Mouse (Mus musculus): ENCODE results near the gene Rab3ip. TPM values are rescaled to one million over a fixed set of nuclear protein-coding genes. Genes with fewer than 3 reads are reported as not detected.
A peak's percentile ranks its signal among the peaks of the same experiment; 100 is the strongest.

The Rab3ip gene
- total RNA-seq, 1 experiment from 2014 or later, result 22.9 TPM

- ATAC-seq (replicated peaks in 1 of 2; ENCODE audit: insufficient read depth in 1 of 2, low FRiP score in 2 of 2, low TSS enrichment in 1 of 2, low read depth in 1 of 2, poor library complexity in 2 of 2, severe bottlenecking in 2 of 2), result no peak
Observed at GRCm38 (mm10) chr10:116930936-116931335, 19.6 kb downstream of the Rab3ip start.

- ATAC-seq (replicated peaks in 1 of 2; ENCODE audit: insufficient read depth in 1 of 2, low FRiP score in 2 of 2, low TSS enrichment in 1 of 2, low read depth in 1 of 2, poor library complexity in 2 of 2, severe bottlenecking in 2 of 2), result peak in 1 of 2 experiments; percentile 12; a peak in 1 of 4 replicates
Observed at GRCm38 (mm10) chr10:116930506-116930905, 20.1 kb downstream of the Rab3ip start.

- no peak for ATAC-seq (replicated peaks in 1 of 2; ENCODE audit: insufficient read depth in 1 of 2, low FRiP score in 2 of 2, low TSS enrichment in 1 of 2, low read depth in 1 of 2, poor library complexity in 2 of 2, severe bottlenecking in 2 of 2)
Observed at GRCm38 (mm10) chr10:116928826-116929225, 21.7 kb downstream of the Rab3ip start.

GRCm38 (mm10) chr10:116926428-116927113 is 24.0 kb downstream of the Rab3ip start:
- ATAC-seq (replicated peaks in 1 of 2; ENCODE audit: insufficient read depth in 1 of 2, low FRiP score in 2 of 2, low TSS enrichment in 1 of 2, low read depth in 1 of 2, poor library complexity in 2 of 2, severe bottlenecking in 2 of 2), result peak in 1 of 2 experiments; percentile 40; a peak in 1 of 4 replicates

GRCm38 (mm10) chr10:116923651-116924495 is 26.7 kb downstream of the Rab3ip start:
- no peak for ATAC-seq (replicated peaks in 1 of 2; ENCODE audit: insufficient read depth in 1 of 2, low FRiP score in 2 of 2, low TSS enrichment in 1 of 2, low read depth in 1 of 2, poor library complexity in 2 of 2, severe bottlenecking in 2 of 2)

- ATAC-seq (replicated peaks in 1 of 2; ENCODE audit: insufficient read depth in 1 of 2, low FRiP score in 2 of 2, low TSS enrichment in 1 of 2, low read depth in 1 of 2, poor library complexity in 2 of 2, severe bottlenecking in 2 of 2), result no peak
Observed at GRCm38 (mm10) chr10:116922161-116922560, 28.4 kb downstream of the Rab3ip start.

- ATAC-seq (replicated peaks in 1 of 2; ENCODE audit: insufficient read depth in 1 of 2, low FRiP score in 2 of 2, low TSS enrichment in 1 of 2, low read depth in 1 of 2, poor library complexity in 2 of 2, severe bottlenecking in 2 of 2), result no peak
Observed at GRCm38 (mm10) chr10:116921416-116921815, 29.2 kb downstream of the Rab3ip start.

GRCm38 (mm10) chr10:116920641-116921040 is 29.9 kb downstream of the Rab3ip start:
- no peak for ATAC-seq (replicated peaks in 1 of 2; ENCODE audit: insufficient read depth in 1 of 2, low FRiP score in 2 of 2, low TSS enrichment in 1 of 2, low read depth in 1 of 2, poor library complexity in 2 of 2, severe bottlenecking in 2 of 2)

- ATAC-seq (replicated peaks in 1 of 2; ENCODE audit: insufficient read depth in 1 of 2, low FRiP score in 2 of 2, low TSS enrichment in 1 of 2, low read depth in 1 of 2, poor library complexity in 2 of 2, severe bottlenecking in 2 of 2), result peak; percentile 61 to 65
Observed at GRCm38 (mm10) chr10:116919368-116920317, 30.9 kb downstream of the Rab3ip start.

GRCm38 (mm10) chr10:116916581-116916980 is 34.0 kb downstream of the Rab3ip start:
- ATAC-seq (replicated peaks in 1 of 2; ENCODE audit: insufficient read depth in 1 of 2, low FRiP score in 2 of 2, low TSS enrichment in 1 of 2, low read depth in 1 of 2, poor library complexity in 2 of 2, severe bottlenecking in 2 of 2), result no peak

- ATAC-seq (replicated peaks in 1 of 2; ENCODE audit: insufficient read depth in 1 of 2, low FRiP score in 2 of 2, low TSS enrichment in 1 of 2, low read depth in 1 of 2, poor library complexity in 2 of 2, severe bottlenecking in 2 of 2), result no peak
Observed at GRCm38 (mm10) chr10:116915286-116915685, 35.3 kb downstream of the Rab3ip start.

- ATAC-seq (replicated peaks in 1 of 2; ENCODE audit: insufficient read depth in 1 of 2, low FRiP score in 2 of 2, low TSS enrichment in 1 of 2, low read depth in 1 of 2, poor library complexity in 2 of 2, severe bottlenecking in 2 of 2), result no peak
Observed at GRCm38 (mm10) chr10:116914586-116914985, 36.0 kb downstream of the Rab3ip start.

- ATAC-seq (replicated peaks in 1 of 2; ENCODE audit: insufficient read depth in 1 of 2, low FRiP score in 2 of 2, low TSS enrichment in 1 of 2, low read depth in 1 of 2, poor library complexity in 2 of 2, severe bottlenecking in 2 of 2), result no peak
Observed at GRCm38 (mm10) chr10:116913647-116914273, 36.8 kb downstream of the Rab3ip start.

GRCm38 (mm10) chr10:116912850-116913249 is 37.7 kb downstream of the Rab3ip start:
- no peak for ATAC-seq (replicated peaks in 1 of 2; ENCODE audit: insufficient read depth in 1 of 2, low FRiP score in 2 of 2, low TSS enrichment in 1 of 2, low read depth in 1 of 2, poor library complexity in 2 of 2, severe bottlenecking in 2 of 2)

GRCm38 (mm10) chr10:116908901-116909642 is 41.5 kb downstream of the Rab3ip start:
- ATAC-seq (replicated peaks in 1 of 2; ENCODE audit: insufficient read depth in 1 of 2, low FRiP score in 2 of 2, low TSS enrichment in 1 of 2, low read depth in 1 of 2, poor library complexity in 2 of 2, severe bottlenecking in 2 of 2), result no peak

GRCm38 (mm10) chr10:116906794-116907193 is 43.8 kb downstream of the Rab3ip start:
- ATAC-seq (replicated peaks in 1 of 2; ENCODE audit: insufficient read depth in 1 of 2, low FRiP score in 2 of 2, low TSS enrichment in 1 of 2, low read depth in 1 of 2, poor library complexity in 2 of 2, severe bottlenecking in 2 of 2), result no peak
